14 mouse cellular contexts compared by ENCODE assay signal in the genomic region with DNA sequence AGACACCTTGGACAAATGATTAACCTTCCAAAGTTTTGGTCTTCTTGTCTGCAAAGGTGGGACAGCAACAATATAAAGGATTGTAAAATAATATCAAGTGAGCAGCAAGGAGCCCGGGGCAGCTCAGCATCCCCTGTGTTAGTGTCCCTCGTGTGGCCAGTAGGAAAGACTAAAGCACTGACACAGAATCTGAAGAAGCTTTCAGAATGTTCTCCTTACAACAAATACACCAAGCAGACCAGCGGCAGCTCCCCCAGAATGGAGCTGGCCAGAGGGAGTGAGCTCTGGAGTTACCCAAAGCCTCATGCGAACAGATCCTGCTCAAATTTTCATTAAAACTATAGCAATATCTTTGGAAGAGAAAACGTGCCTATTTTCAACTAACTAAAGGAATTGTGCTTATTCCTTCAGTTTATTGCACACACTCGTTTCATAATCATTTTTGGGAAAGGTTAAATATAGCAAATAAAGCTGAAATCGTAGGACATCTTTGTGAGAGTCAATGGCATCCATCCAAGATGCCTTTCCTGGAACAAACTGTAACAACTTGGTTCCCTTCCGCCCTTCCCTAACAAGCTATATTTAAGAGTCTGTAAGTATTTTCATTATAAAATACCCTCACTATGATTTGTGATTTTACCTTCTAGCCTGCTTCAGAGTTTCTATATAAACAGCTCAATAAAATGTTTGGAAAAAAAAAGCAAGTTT.
DNase-seq lines count a peak whose midpoint lies in the region; ATAC-seq and TF ChIP-seq lines count a peak whose summit lies in the region.
"Had no signal": no experiment of that assay in that cellular context is flagged by ENCODE, and none has a peak within 500 bp of the region (broad histone marks: within the 10 kb centered on the region; RNA-seq: fewer than 3 reads in every experiment).

No protein-coding gene starts in this region.

- H3K4me2 ChIP-seq in heart, embryonic 15.5 days, result no peak overlapping the region
- peak overlapping the region; percentile 25; the same call in 1 of the 2 replicates for H3K4me2 ChIP-seq in lung, postnatal 0 days (replicated peaks; ENCODE audit: low read depth, low read length)
- H3K4me2 ChIP-seq in forebrain, embryonic 13.5 days, result no peak overlapping the region
- H3K4me2 ChIP-seq in forebrain, embryonic 14.5 days (ENCODE audit: low read length), result no peak overlapping the region

- no peak for TF ChIP-seq POLR2A in cortical plate, adult 2 months (IDR thresholded peaks at IDR 0.05; ENCODE audit: extremely low read depth, insufficient read depth, low read length)

- DNase-seq in kidney, adult 9 months, result peak; percentile 50
- no peak for DNase-seq in kidney, postnatal 4 days
- DNase-seq in lung, postnatal 0 days (ENCODE audit: low spot score), result peak; percentile 80
- DNase-seq in spleen, adult 12 weeks (ENCODE audit: low spot score), result no peak
- no peak for DNase-seq in forebrain, embryonic 14.5 days (ENCODE audit: low spot score)
- DNase-seq: adrenal gland, adult 2 months; cerebellum, adult 9-10 months; gastrocnemius, postnatal 25 days; midbrain, embryonic 14.5 days had no signal

- no peak overlapping the region for H3K9ac ChIP-seq in heart, embryonic 15.5 days
- H3K9ac ChIP-seq in lung, postnatal 0 days (replicated peaks; ENCODE audit: low read depth), result no peak overlapping the region
- H3K9ac ChIP-seq in forebrain, embryonic 13.5 days, result no peak overlapping the region
- no peak overlapping the region for H3K9ac ChIP-seq in forebrain, embryonic 14.5 days (ENCODE audit: low read length)

- TF ChIP-seq CTCF in cortical plate, adult 2 months (IDR thresholded peaks at IDR 0.05; ENCODE audit: extremely low read depth, insufficient read depth, low read length), result no peak
- TF ChIP-seq CTCF in lung, postnatal 0 days (IDR thresholded peaks at IDR 0.05), result peak; percentile 40

- TF ChIP-seq EP300 in lung, postnatal 0 days (IDR thresholded peaks at IDR 0.05), result peak; percentile 88

- 49% methylated on average over 8 of the region's 8 CpGs for WGBS in heart, embryonic 15.5 days
- whole genome bisulfite sequencing in lung, postnatal 0 days, result 37% methylated on average over 8 of the region's 8 CpGs
- 78% methylated on average over 8 of the region's 8 CpGs for WGBS in forebrain, embryonic 13.5 days
- WGBS in forebrain, embryonic 14.5 days, result 80% methylated on average over 8 of the region's 8 CpGs

- H3K4me3 ChIP-seq in cortical plate, adult 2 months (ENCODE audit: insufficient read depth, low read length), result no peak overlapping the region
- no peak overlapping the region for H3K4me3 ChIP-seq in heart, embryonic 15.5 days
- H3K4me3 ChIP-seq in lung, postnatal 0 days (ENCODE audit: low read depth, low read length), result no peak overlapping the region
- no peak overlapping the region for H3K4me3 ChIP-seq in forebrain, embryonic 13.5 days
- no peak overlapping the region for H3K4me3 ChIP-seq in forebrain, embryonic 14.5 days (ENCODE audit: low read depth, low read length)
- H3K4me3 ChIP-seq: erythroblast, embryonic 14.5 days had no signal

- H3K9me3 ChIP-seq in heart, embryonic 15.5 days (replicated peaks), result no peaks in the 10 kb centered on the region
- H3K9me3 ChIP-seq in lung, postnatal 0 days (ENCODE audit: low read length), result no peaks in the 10 kb centered on the region
- no peaks in the 10 kb centered on the region for H3K9me3 ChIP-seq in forebrain, embryonic 13.5 days (replicated peaks)
- no peaks in the 10 kb centered on the region for H3K9me3 ChIP-seq in forebrain, embryonic 14.5 days (replicated peaks; ENCODE audit: control insufficient read depth, low read length)

- no peaks in the 10 kb centered on the region for H3K27me3 ChIP-seq in heart, embryonic 15.5 days
- no peaks in the 10 kb centered on the region for H3K27me3 ChIP-seq in lung, postnatal 0 days (replicated peaks; ENCODE audit: insufficient read depth, low read length)
- H3K27me3 ChIP-seq in forebrain, embryonic 13.5 days, result no peaks in the 10 kb centered on the region
- no peaks in the 10 kb centered on the region for H3K27me3 ChIP-seq in forebrain, embryonic 14.5 days (replicated peaks; ENCODE audit: control insufficient read depth, insufficient read depth, low read length)

- H3K4me1 ChIP-seq in cortical plate, adult 2 months (ENCODE audit: control insufficient read depth, insufficient read depth, low read length), result peaks cover 2% of the 10 kb centered on the region; the same call in 1 of the 2 replicates
- peaks cover 13% of the 10 kb centered on the region for H3K4me1 ChIP-seq in heart, embryonic 15.5 days (replicated peaks)
- H3K4me1 ChIP-seq in lung, postnatal 0 days (ENCODE audit: insufficient read depth, low read depth, low read length), result no peaks in the 10 kb centered on the region
- H3K4me1 ChIP-seq in forebrain, embryonic 13.5 days, result no peaks in the 10 kb centered on the region
- H3K4me1 ChIP-seq in forebrain, embryonic 14.5 days (ENCODE audit: control insufficient read depth, insufficient read depth, low read length), result no peaks in the 10 kb centered on the region

- peak overlapping the region; percentile 18; the same call in 1 of the 2 replicates for H3K27ac ChIP-seq in cortical plate, adult 2 months (ENCODE audit: insufficient read depth, low read length)
- peak overlapping the region; percentile 46; the same call in 1 of the 2 replicates for H3K27ac ChIP-seq in heart, embryonic 15.5 days
- peak overlapping the region; percentile 81 for H3K27ac ChIP-seq in lung, postnatal 0 days (ENCODE audit: low read length)
- H3K27ac ChIP-seq in forebrain, embryonic 13.5 days, result no peak overlapping the region
- no peak overlapping the region for H3K27ac ChIP-seq in forebrain, embryonic 14.5 days (ENCODE audit: low read depth, low read length)

- ATAC-seq in heart, embryonic 15.5 days (replicated peaks; ENCODE audit: insufficient number of reproducible peaks, insufficient read depth, low FRiP score, low read depth), result no peak
- ATAC-seq in lung, postnatal 0 days, result peak; percentile 48; the same call in 1 of the 2 replicates
- ATAC-seq in forebrain, embryonic 13.5 days, result no peak
- no peak for ATAC-seq in forebrain, embryonic 14.5 days
- ATAC-seq: inflammation-experienced regulatory T-cells, adult 6 months had no signal

- H3K36me3 ChIP-seq in heart, embryonic 15.5 days, result no peaks in the 10 kb centered on the region
- no peaks in the 10 kb centered on the region for H3K36me3 ChIP-seq in lung, postnatal 0 days (ENCODE audit: insufficient read depth, low read length)
- H3K36me3 ChIP-seq in forebrain, embryonic 13.5 days (ENCODE audit: poor library complexity, severe bottlenecking), result no peaks in the 10 kb centered on the region
- no peaks in the 10 kb centered on the region for H3K36me3 ChIP-seq in forebrain, embryonic 14.5 days (ENCODE audit: control insufficient read depth, insufficient read depth, low read length)

Comparison
In these comparisons a context has a peak if more than half of its experiments do, and no peak if none do; other contexts are left out.
1. DNase-seq: peak in kidney, adult 9 months (single experiment) and lung, postnatal 0 days (single experiment); none in kidney, postnatal 4 days (0 of 2), spleen, adult 12 weeks (single experiment) and forebrain, embryonic 14.5 days (single experiment).
2. H3K27ac ChIP-seq: peak in cortical plate, adult 2 months (single experiment), heart, embryonic 15.5 days (single experiment) and lung, postnatal 0 days (single experiment); none in forebrain, embryonic 13.5 days (single experiment) and forebrain, embryonic 14.5 days (single experiment).